Mouse (Mus musculus): ENCODE measurements around the gene Cenpx. TPM values are rescaled to one million over a fixed set of nuclear protein-coding genes. Genes with fewer than 3 reads are reported as not detected.
A peak's percentile ranks its signal among the peaks of the same experiment; 100 is the strongest.

Gene Cenpx
- polyA plus RNA-seq, 1 experiment from 2014 or later = 151 TPM

DNA sequence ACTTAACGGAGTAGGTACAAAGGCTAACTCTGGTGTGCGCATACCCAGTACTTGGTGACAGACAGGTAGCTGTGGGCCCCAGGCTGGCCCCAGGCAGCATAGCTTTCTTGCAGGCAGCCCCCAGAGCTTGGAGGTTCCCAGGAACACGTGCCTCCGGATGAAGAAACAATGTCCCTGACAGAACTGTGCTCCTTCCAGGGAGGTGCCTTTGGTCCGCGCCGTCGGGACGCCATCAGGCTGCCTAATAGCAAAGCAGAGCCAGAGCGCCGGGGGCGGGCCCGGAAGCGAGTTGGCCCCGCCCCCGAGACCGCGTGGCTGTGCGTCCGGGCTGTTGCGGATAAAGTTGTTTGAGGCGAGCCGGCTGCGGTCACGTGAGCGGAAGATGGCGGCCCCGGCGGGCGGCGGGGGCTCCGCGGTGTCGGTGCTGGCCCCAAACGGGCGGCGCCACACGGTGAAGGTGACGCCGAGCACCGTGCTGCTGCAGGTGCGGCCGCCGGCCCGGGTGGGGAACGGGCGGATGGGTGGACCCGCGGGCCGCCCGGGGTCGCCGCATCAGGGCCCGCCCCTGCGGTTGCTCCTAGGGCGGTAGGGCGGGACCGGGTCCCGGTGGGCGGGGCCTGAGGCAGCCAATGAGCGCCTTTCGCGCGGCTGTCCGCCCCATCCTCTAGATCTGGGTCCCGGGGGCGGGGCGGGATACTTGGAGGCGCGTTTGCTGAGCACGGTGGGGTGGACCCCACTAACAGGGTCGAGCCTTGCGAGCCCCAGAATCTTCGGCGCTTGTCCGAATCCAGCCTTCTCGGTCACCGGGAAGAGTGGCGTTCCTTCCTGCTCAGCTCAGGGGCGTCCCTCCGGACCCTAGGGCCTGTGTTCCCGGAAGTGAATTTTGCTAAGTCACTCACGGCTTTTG is 40.6 kb downstream of the Cenpx start, which contains the start of gene Aspscr1:
Gene Aspscr1 (plus strand): TSS at position 287 of the 907 bp plus-strand sequence.
- under 1% methylated on average over 82 of the region's 83 CpGs for WGBS
- Histone ChIP-seq H3K27ac (ENCODE audit: low read length) (peak within 1 kb of the TSS; percentile 82), H3K9ac (replicated peaks; ENCODE audit: low read length) (peak within 1 kb of the TSS; percentile 82)

GRCm38 (mm10) chr11:120666617-120667016 is 46.9 kb downstream of the Cenpx start:
- Histone ChIP-seq H3K9ac (replicated peaks; ENCODE audit: low read length) (no peak overlapping the region), H3K9me3 (ENCODE audit: low read length) (no peaks in the 10 kb centered on the region), H3K27ac (ENCODE audit: low read length) (no peak overlapping the region), H3K36me3 (ENCODE audit: insufficient read depth, low read length) (no peaks in the 10 kb centered on the region), H3K4me2 (replicated peaks; ENCODE audit: low read depth, low read length) (no peak overlapping the region), H3K4me1 (ENCODE audit: insufficient read depth, low read length) (no peaks in the 10 kb centered on the region), H3K4me3 (ENCODE audit: low read length) (no peak overlapping the region), H3K27me3 (ENCODE audit: insufficient read depth, low read length) (peaks cover 19% of the 10 kb centered on the region)
- no peak for ATAC-seq (ENCODE audit: low FRiP score, low TSS enrichment)
- 3% methylated on average over 3 of the region's 3 CpGs for WGBS

More for the DNA sequence above, 40.6 kb downstream of the Cenpx start, which contains the start of gene Aspscr1:
- Histone ChIP-seq H3K4me2 (replicated peaks; ENCODE audit: low read depth, low read length) (peak within 1 kb of the TSS; percentile 95), H3K4me3 (ENCODE audit: low read length) (peak within 1 kb of the TSS; percentile 68), H3K36me3 (ENCODE audit: insufficient read depth, low read length) (no peaks in the 10 kb centered on the region), H3K4me1 (ENCODE audit: insufficient read depth, low read length) (peaks cover 8% of the 10 kb centered on the region), H3K27me3 (ENCODE audit: insufficient read depth, low read length) (no peaks in the 10 kb centered on the region), H3K9me3 (ENCODE audit: low read length) (no peaks in the 10 kb centered on the region)
- peak; percentile 96 for ATAC-seq (ENCODE audit: low FRiP score, low TSS enrichment)

DNA sequence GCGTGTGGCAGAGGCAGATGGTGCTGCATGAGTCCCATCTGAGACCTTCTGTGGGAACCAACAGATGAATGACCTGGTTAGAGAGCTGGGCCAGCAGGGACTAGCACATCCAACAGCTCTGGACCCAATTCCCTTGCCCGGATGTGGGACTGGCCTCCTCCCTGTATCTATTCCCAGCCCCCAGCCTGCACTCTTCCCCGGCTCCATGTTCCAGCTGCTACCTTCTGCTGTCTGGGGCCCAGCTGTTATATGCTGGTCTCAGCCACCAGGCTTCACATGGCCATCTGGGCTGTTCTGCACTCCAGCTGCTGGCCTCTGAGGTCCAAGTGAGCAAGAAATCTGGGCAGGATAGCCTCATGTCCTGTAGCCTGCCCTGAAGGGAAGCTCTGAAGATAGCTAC is 48.1 kb downstream of the Cenpx start:
- Histone ChIP-seq H3K9me3 (ENCODE audit: low read length) (no peaks in the 10 kb centered on the region), H3K4me1 (ENCODE audit: insufficient read depth, low read length) (peaks cover 10% of the 10 kb centered on the region; the same call in 1 of the 2 replicates), H3K36me3 (ENCODE audit: insufficient read depth, low read length) (no peaks in the 10 kb centered on the region), H3K4me3 (ENCODE audit: low read length) (no peak overlapping the region), H3K4me2 (replicated peaks; ENCODE audit: low read depth, low read length) (no peak overlapping the region), H3K9ac (replicated peaks; ENCODE audit: low read length) (no peak overlapping the region; the same call in 1 of the 2 replicates), H3K27me3 (ENCODE audit: insufficient read depth, low read length) (peaks cover 31% of the 10 kb centered on the region), H3K27ac (ENCODE audit: low read length) (no peak overlapping the region)
- peak; percentile 30; the same call in 1 of the 2 replicates for ATAC-seq (ENCODE audit: low FRiP score, low TSS enrichment)
- 71% methylated on average over 3 of the region's 3 CpGs for WGBS

DNA sequence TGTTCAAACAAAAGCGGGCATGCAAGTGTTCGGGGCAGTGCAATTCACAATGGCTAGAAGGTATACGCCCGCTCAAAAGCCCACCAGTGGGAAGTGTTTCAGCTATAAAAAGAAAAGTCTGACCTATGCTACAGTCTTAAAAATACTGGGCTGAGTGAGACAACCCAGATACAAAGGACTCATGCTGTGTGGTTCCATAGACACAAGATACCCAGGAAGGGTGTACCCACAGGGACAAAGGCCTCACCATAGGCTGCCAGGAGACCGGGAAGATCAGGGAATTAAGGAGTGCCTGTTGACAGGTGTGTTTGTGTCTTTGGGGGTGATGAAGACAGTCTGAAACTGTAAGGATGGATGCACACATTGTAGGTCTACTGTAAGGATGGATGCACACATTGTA is 49.8 kb downstream of the Cenpx start:
- ATAC-seq (ENCODE audit: low FRiP score, low TSS enrichment) = no peak
- no peaks in the 10 kb centered on the region for H3K9me3 ChIP-seq (ENCODE audit: low read length)
- H3K27ac ChIP-seq (ENCODE audit: low read length) = no peak overlapping the region
- 93% methylated on average over 5 of the region's 5 CpGs for WGBS
- no peak overlapping the region for H3K4me3 ChIP-seq (ENCODE audit: low read length)
- H3K27me3 ChIP-seq (ENCODE audit: insufficient read depth, low read length) = peaks cover 48% of the 10 kb centered on the region
- no peaks in the 10 kb centered on the region for H3K36me3 ChIP-seq (ENCODE audit: insufficient read depth, low read length)
- no peak overlapping the region for H3K9ac ChIP-seq (replicated peaks; ENCODE audit: low read length)
- H3K4me1 ChIP-seq (ENCODE audit: insufficient read depth, low read length) = peaks cover 17% of the 10 kb centered on the region; the same call in 1 of the 2 replicates
- H3K4me2 ChIP-seq (replicated peaks; ENCODE audit: low read depth, low read length) = no peak overlapping the region

- no peaks in the 10 kb centered on the region for H3K9me3 ChIP-seq (ENCODE audit: low read length)
- H3K27ac ChIP-seq (ENCODE audit: low read length) = no peak overlapping the region
- no peak for ATAC-seq (ENCODE audit: low FRiP score, low TSS enrichment)
- peaks cover 17% of the 10 kb centered on the region; the same call in 1 of the 2 replicates for H3K4me1 ChIP-seq (ENCODE audit: insufficient read depth, low read length)
- H3K4me3 ChIP-seq (ENCODE audit: low read length) = no peak overlapping the region
- H3K36me3 ChIP-seq (ENCODE audit: insufficient read depth, low read length) = no peaks in the 10 kb centered on the region
- H3K4me2 ChIP-seq (replicated peaks; ENCODE audit: low read depth, low read length) = no peak overlapping the region
- H3K27me3 ChIP-seq (ENCODE audit: insufficient read depth, low read length) = peaks cover 58% of the 10 kb centered on the region
- 78% methylated on average over 6 of the region's 6 CpGs for WGBS
- H3K9ac ChIP-seq (replicated peaks; ENCODE audit: low read length) = no peak overlapping the region
Observed at GRCm38 (mm10) chr11:120662759-120663158, 50.8 kb downstream of the Cenpx start.

GRCm38 (mm10) chr11:120661076-120661460 is 52.5 kb downstream of the Cenpx start, which contains the start of gene Notum:
Notum (minus strand) TSS chr11:120661175.
- peak within 1 kb of the TSS; percentile 53 for H3K9ac ChIP-seq (replicated peaks; ENCODE audit: low read length)
- H3K4me3 ChIP-seq (ENCODE audit: low read length) = peak within 1 kb of the TSS; percentile 52
- 0 out of 2 replicates have a peak, but pooled peaks have one; percentile 6 for ATAC-seq (ENCODE audit: low FRiP score, low TSS enrichment)
- under 1% methylated on average over 35 of the region's 35 CpGs for WGBS
- H3K4me1 ChIP-seq (ENCODE audit: insufficient read depth, low read length) = peaks cover 17% of the 10 kb centered on the region; the same call in 1 of the 2 replicates
- H3K27me3 ChIP-seq (ENCODE audit: insufficient read depth, low read length) = peaks cover 64% of the 10 kb centered on the region
- H3K27ac ChIP-seq (ENCODE audit: low read length) = no peak within 1 kb of the TSS
- no peaks in the 10 kb centered on the region for H3K9me3 ChIP-seq (ENCODE audit: low read length)
- peak within 1 kb of the TSS; percentile 69 for H3K4me2 ChIP-seq (replicated peaks; ENCODE audit: low read depth, low read length)
- no peaks in the 10 kb centered on the region for H3K36me3 ChIP-seq (ENCODE audit: insufficient read depth, low read length)

Other genes starting within 250 kb of the Cenpx start
- gene Arl16, start 246.1 kb downstream of the Cenpx start, polyA plus RNA-seq (2015; fragmentation: Nextera tagmentation; extraction: Ambion mirVana) = 46.5 and 50.4 TPM in 2 replicates
- gene Mrpl12, start 229.1 kb downstream of the Cenpx start, polyA plus RNA-seq (2015; fragmentation: Nextera tagmentation; extraction: Ambion mirVana) = 176 and 177 TPM in 2 replicates
- gene Slc25a10, start 221.9 kb downstream of the Cenpx start, polyA plus RNA-seq (2015; fragmentation: Nextera tagmentation; extraction: Ambion mirVana) = 120 and 123 TPM in 2 replicates
- gene Gcgr, start 183.0 kb downstream of the Cenpx start, polyA plus RNA-seq (2015; fragmentation: Nextera tagmentation; extraction: Ambion mirVana) = 4.7 and 5.5 TPM in 2 replicates
- gene Mcrip1, start 164.0 kb downstream of the Cenpx start, polyA plus RNA-seq (2015; fragmentation: Nextera tagmentation; extraction: Ambion mirVana) = 218 and 232 TPM in 2 replicates
- 0.55 and 0.57 TPM in 2 replicates for gene Ppp1r27, start 162.6 kb downstream of the Cenpx start, polyA plus RNA-seq (2015; fragmentation: Nextera tagmentation; extraction: Ambion mirVana)
- 843 and 914 TPM in 2 replicates for gene P4hb, start 140.5 kb downstream of the Cenpx start, polyA plus RNA-seq (2015; fragmentation: Nextera tagmentation; extraction: Ambion mirVana)
- 696 and 712 TPM in 2 replicates for gene Arhgdia, start 132.1 kb downstream of the Cenpx start, polyA plus RNA-seq (2015; fragmentation: Nextera tagmentation; extraction: Ambion mirVana)
- 92.2 and 372 TPM in 2 replicates for gene Alyref, start 115.4 kb downstream of the Cenpx start, polyA plus RNA-seq (2015; fragmentation: Nextera tagmentation; extraction: Ambion mirVana)
- 195 and 197 TPM in 2 replicates for gene Anapc11, start 115.3 kb downstream of the Cenpx start, polyA plus RNA-seq (2015; fragmentation: Nextera tagmentation; extraction: Ambion mirVana)
- gene Npb, start 105.3 kb downstream of the Cenpx start, polyA plus RNA-seq (2015; fragmentation: Nextera tagmentation; extraction: Ambion mirVana) = 27.7 and 33.8 TPM in 2 replicates
- gene Pcyt2, start 95.8 kb downstream of the Cenpx start, polyA plus RNA-seq (2015; fragmentation: Nextera tagmentation; extraction: Ambion mirVana) = 164 and 174 TPM in 2 replicates
- gene Sirt7, start 88.5 kb downstream of the Cenpx start, polyA plus RNA-seq (2015; fragmentation: Nextera tagmentation; extraction: Ambion mirVana) = 38.9 and 39.3 TPM in 2 replicates
- 24.3 and 25.4 TPM in 2 replicates for gene Mafg, start 80.1 kb downstream of the Cenpx start, polyA plus RNA-seq (2015; fragmentation: Nextera tagmentation; extraction: Ambion mirVana)
- 26.8 and 27.3 TPM in 2 replicates for gene Pycr1, start 70.0 kb downstream of the Cenpx start, polyA plus RNA-seq (2015; fragmentation: Nextera tagmentation; extraction: Ambion mirVana)
- gene Myadml2, start 65.6 kb downstream of the Cenpx start, polyA plus RNA-seq (2015; fragmentation: Nextera tagmentation; extraction: Ambion mirVana) = 0.51 and 0.73 TPM in 2 replicates
- 4.8 and 5.9 TPM in 2 replicates for gene Notum, start 52.6 kb downstream of the Cenpx start, polyA plus RNA-seq (2015; fragmentation: Nextera tagmentation; extraction: Ambion mirVana)
- 146 TPM in 2 replicates for gene Aspscr1, start 40.8 kb downstream of the Cenpx start, polyA plus RNA-seq (2015; fragmentation: Nextera tagmentation; extraction: Ambion mirVana)
- gene Lrrc45, start 187 bp upstream of the Cenpx start, polyA plus RNA-seq (2015; fragmentation: Nextera tagmentation; extraction: Ambion mirVana) = 69.2 and 71.3 TPM in 2 replicates
- gene Rac3, start 7.7 kb upstream of the Cenpx start, polyA plus RNA-seq (2015; fragmentation: Nextera tagmentation; extraction: Ambion mirVana) = 32.5 and 38.7 TPM in 2 replicates
- 49.4 and 56.5 TPM in 2 replicates for gene Dcxr, start 13.5 kb upstream of the Cenpx start, polyA plus RNA-seq (2015; fragmentation: Nextera tagmentation; extraction: Ambion mirVana)
- gene Cbr2, start 18.4 kb upstream of the Cenpx start, polyA plus RNA-seq (2015; fragmentation: Nextera tagmentation; extraction: Ambion mirVana) = 2.1 and 4.3 TPM in 2 replicates
- 3.4 and 9.0 TPM in 2 replicates for gene Hmga1b, start 49.1 kb upstream of the Cenpx start, polyA plus RNA-seq (2015; fragmentation: Nextera tagmentation; extraction: Ambion mirVana)
- 44.0 and 46.9 TPM in 2 replicates for gene Rfng, start 70.5 kb upstream of the Cenpx start, polyA plus RNA-seq (2015; fragmentation: Nextera tagmentation; extraction: Ambion mirVana)
- gene Gps1, start 70.5 kb upstream of the Cenpx start, polyA plus RNA-seq (2015; fragmentation: Nextera tagmentation; extraction: Ambion mirVana) = 230 and 239 TPM in 2 replicates
- gene Dus1l, start 82.7 kb upstream of the Cenpx start, polyA plus RNA-seq (2015; fragmentation: Nextera tagmentation; extraction: Ambion mirVana) = 89.9 and 91.0 TPM in 2 replicates
- gene Fasn, start 110.8 kb upstream of the Cenpx start, polyA plus RNA-seq (2015; fragmentation: Nextera tagmentation; extraction: Ambion mirVana) = 50.0 and 50.4 TPM in 2 replicates
- 8.6 and 9.2 TPM in 2 replicates for gene Ccdc57, start 219.1 kb upstream of the Cenpx start, polyA plus RNA-seq (2015; fragmentation: Nextera tagmentation; extraction: Ambion mirVana)
- gene Slc16a3, start 234.7 kb upstream of the Cenpx start, polyA plus RNA-seq (2015; fragmentation: Nextera tagmentation; extraction: Ambion mirVana) = 63.5 and 66.4 TPM in 2 replicates

Measured in kidney, embryonic 16.5 days (tissue).